Mouse (Mus musculus): ENCODE measurements around the gene Cd2bp2.

GRCm38 (mm10) chr7:127180783-127181182 is 15.1 kb downstream of the Cd2bp2 start:
- TF ChIP-seq CTCF (IDR thresholded peaks at IDR 0.05; ENCODE audit: borderline replicate concordance, insufficient read depth, low read length), result no peak
- no peak for TF ChIP-seq POLR2A (IDR thresholded peaks at IDR 0.05; ENCODE audit: low read depth, low read length)
